Mouse (Mus musculus) c-Kit-positive CD71-positive TER-119-negative erythroid progenitor cells, embryonic 14.5 days (primary cell): ENCODE data around the gene Cobll1.
A peak's percentile ranks its signal among the peaks of the same experiment; 100 is the strongest.

Source experiments
- DNase-seq: peaks from one replicate; pipeline ENCODE4 v3.0.0-alpha.2; 2013; ENCODE audit warnings: low read depth

Cobll1 gene

DNA sequence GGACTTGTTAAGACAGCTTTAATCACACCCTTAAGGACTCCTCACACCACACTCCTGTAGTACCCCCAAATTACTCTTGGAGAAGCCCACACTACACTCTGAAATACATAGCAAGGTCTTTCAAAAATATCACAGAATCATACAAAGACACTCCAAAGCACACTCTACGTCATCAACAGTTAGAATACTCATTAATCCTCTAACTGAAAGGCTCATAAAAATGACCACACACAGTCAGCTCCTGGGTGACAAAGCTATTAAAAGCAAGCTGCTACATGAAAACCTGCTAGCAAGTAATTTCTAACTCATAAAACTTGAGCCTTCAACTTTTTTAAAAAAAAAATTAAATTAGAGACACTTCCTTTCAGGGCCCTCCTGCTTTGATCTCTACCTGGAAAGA, 91.8 kb downstream of the Cobll1 start:
- no peak for DNase-seq

GRCm38 (mm10) chr2:65145421-65146117, 93.6 kb downstream of the Cobll1 start:
- DNase-seq = no peak

DNA sequence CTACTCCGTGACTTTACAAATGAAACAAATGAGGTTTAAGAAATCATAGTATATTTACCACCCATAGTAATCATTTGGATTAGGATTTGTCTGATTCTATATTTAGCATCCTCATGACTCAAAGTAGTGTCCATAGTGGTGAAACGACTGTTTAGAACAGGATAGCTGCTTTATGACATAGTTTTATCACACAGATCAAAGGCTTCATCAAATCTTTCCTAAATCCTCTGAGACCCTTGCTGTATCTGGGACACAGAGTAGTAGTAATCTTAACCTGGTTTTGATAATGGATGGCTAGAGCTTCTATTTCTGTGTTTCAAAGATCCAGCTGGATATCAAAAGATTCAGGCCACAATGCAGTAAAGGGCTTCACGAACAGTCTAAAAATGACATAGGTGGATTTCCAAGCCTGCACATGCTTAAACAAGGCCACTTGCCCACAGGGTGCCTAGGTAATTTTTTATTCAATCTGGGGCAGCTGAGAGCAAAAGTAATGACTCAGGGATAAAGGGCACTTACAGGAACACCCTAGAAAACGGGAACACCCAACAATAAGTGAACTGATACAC, 98.0 kb downstream of the Cobll1 start:
- no peak for DNase-seq

DNA sequence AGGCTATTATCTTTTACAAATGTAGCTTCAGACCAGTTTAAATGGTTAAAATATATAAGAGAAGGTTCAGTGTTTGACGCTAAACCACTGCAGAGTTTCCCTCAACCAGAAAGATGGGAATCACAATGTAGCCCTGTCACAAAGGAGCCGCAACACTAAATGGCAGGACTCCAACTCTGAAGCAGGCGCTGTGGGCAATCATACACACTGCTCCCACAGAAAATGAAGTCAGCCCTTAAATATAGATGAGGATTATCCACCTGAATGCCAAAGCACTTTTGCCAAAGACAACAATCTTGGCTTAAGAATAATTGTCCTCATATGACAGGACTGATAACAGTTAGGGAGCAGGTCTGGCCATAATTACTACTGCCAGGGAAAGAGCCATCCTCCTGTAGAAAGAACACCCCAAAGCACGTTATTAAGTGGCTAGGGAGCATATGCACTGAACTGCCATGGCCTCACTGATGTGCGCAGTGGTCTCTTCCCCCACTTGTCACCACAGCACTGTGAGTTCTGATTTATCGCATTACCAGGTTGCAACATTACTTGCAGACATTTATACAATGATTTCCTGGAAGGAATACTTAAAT, 98.8 kb downstream of the Cobll1 start:
- no peak for DNase-seq

- DNase-seq = no peak
Measured at GRCm38 (mm10) chr2:65139606-65140329, 99.4 kb downstream of the Cobll1 start.

DNA sequence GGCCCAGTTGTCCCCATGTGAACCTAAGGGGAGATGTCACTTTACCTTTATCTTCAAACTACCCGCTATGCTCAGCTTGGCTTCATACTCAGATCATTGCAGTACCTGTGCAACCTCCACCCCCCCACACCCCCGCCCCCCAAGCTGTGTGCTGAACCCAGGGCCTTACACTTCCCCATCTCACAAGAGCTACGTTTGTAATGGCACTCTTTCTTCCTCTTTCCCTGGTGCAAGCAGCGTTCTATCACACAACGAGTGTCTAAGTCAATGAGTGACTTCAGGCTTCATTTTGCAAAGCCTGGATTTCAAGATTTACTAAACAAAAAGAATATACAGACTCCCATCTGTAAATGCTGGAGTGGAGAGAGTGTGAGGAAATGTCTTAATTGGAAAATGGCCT, 100.2 kb downstream of the Cobll1 start:
- no peak for DNase-seq

DNA sequence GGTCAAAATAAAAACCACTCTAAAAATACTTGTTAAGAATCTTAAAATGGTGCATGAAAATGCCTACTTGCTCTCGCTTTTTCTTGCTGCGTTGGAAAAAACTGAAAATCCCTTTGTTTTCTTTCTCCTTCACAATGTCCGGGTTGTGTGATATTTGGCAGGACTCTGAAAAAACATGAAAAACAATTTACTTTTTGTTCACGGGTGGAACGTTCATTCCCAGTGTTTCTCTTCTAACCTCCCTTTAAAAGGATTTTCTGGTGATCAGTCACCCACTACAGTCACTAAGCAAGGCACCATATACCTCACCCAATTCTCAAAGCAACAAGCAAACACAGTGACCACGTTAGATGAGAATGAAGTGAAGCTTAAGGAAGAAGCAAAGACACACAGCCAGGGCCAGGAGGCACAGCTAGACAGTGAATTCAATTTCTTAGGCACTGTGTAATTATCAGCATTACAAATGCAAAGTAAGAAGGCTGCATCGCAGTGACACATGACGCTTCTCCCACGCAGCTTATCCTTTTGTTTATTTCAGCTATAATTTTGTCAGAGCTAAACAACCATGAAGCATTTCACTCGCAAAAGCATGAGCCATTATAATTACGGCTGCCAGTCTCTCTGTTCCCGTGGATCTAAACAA, 112.9 kb downstream of the Cobll1 start:
- DNase-seq = no peak

- no peak for DNase-seq
Measured at GRCm38 (mm10) chr2:65123702-65124101, 115.5 kb downstream of the Cobll1 start.

- peak; percentile 8 for DNase-seq
Measured at GRCm38 (mm10) chr2:65121435-65121834, 117.8 kb downstream of the Cobll1 start.

DNA sequence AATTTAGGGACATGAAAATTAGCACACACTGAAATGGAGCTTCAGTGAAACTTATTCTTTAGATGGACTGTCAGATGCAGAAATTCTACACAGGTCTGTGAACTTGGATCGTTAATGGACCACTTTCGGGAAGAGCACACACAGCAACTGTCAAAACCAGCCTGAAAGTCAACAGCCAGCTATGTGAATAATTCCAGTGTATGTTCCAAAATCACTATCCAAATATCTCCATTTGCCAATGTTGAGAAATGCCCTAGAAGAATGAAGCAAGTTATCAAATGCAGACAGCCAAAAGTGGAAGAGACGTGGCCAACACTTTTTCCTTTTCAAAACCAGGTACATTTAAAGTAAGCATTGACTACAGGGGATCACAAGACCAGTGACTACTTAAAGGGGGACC, 118.2 kb downstream of the Cobll1 start:
- DNase-seq = no peak

- no peak for DNase-seq
Measured at GRCm38 (mm10) chr2:65120112-65120511, 119.1 kb downstream of the Cobll1 start.

GRCm38 (mm10) chr2:65119667-65120066, 119.5 kb downstream of the Cobll1 start:
- DNase-seq = no peak

DNA sequence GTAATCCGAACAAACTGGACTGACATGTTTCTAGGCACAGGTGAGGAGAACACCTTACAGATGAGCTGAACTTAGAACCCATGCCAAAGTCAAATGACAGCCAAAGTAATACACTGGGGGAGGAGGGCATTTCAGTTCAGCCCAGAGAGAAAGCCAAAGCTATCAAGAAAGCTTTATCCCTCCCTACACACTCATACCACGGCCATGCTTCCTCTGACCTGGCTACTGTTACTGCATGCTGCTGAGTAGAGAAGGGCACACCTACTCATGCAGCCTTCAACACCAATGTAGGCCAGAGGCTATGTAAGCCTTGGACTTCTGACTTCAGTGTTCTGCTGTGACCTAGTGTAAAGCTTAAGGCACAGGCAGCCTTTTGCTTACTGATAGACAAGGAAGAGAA, 120.1 kb downstream of the Cobll1 start:
- DNase-seq = no peak

DNA sequence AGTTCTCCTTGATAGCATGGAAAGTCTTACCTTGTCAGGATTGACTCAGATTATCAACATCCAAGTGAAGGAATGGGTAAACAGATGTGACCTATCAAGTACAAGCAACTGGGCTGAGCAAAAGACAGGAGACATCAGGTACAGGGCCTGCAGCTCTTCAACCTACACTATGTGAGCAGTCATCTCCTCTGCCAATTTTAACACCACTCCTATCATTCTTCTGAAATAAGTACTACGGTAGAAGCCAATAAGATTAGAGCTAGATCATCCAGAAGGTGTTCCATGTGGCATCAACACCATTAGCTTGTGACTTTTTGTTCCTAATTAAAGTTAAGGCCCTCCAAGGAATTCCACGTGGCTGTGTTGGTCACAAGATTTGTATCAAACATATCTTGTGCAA, 121.3 kb downstream of the Cobll1 start:
- no peak for DNase-seq

GRCm38 (mm10) chr2:65116428-65117125, 122.6 kb downstream of the Cobll1 start:
- DNase-seq = no peak

DNA sequence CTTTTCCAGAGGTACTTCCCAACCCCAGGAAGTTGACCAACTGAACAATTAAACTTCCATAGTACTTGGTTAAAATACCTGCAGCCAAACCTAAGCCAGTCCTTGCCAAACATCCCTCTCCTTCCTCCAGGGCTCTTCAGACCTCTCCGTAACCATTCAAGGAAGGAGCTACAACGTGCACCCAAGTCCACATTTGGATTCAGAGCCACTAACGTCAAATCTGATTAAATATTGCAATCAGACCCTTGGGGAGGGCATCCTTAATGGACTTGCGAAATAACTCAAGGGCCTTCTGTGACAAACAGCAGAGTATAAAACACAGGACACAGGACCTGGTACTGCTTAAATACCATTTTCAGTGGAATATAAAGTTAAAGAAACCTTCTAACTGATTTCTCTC, 126.0 kb downstream of the Cobll1 start:
- no peak for DNase-seq

DNA sequence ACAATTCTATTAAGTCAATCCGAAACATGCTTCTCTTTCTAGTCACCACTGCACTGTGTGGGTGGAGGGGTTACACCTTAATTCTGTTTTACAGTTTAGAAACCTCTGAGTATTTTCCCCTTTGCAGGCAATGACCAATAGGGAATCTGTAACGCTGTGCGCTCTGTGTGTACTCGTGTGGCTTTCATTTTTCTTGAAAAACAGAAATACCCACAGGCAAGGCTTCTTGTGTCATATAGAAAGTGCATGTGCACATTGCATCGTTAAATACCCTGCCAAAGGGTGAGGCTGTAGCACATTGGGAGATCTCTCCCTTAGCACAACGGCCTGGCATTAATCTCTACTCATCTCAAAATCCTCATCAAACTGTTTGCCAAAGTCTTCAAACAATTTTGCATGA, 134.6 kb downstream of the Cobll1 start:
- no peak for DNase-seq

- no peak for DNase-seq
Measured at GRCm38 (mm10) chr2:65103801-65104200, 135.4 kb downstream of the Cobll1 start.

- no peak for DNase-seq
Measured at GRCm38 (mm10) chr2:65101388-65101787, 137.8 kb downstream of the Cobll1 start.

GRCm38 (mm10) chr2:65100001-65100400, 139.2 kb downstream of the Cobll1 start:
- no peak for DNase-seq

DNA sequence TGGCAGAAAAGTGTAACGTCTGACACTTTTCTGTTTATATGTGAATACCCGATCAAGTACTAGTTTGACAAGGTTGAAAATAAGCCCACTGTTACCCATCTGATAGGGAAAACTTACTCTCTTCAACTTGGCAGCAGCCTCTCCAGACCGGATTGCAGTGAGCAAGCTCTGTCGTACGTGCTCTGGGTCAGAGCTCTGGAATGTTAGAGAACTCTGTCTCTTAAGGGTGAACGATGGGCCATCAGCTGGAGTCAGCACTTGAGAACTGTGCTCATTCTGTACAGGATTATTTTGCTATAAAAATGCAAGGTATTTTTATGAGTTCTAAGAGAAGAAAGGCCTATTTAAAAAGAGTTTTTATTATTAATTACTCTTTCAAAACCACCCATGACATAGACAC, 143.6 kb downstream of the Cobll1 start:
- DNase-seq = no peak

DNA sequence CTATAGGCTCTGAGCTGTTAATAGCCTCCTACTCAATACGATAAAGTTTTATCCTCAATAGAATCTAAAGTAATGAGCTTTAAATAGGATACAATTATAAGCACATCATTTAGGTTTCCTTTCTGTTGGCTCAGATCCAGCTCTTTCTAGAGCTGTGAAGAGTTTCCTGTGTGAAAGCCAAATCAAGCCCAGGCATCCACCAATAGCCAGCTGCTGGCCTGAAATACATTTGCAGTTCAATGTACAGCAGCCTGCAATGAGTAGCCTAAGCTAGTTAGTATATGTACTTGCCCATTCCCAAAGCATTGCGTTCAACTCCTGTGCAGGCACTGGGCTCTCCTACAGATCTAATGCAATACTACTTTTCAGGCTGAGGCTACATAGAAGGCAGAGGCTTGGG, 145.2 kb downstream of the Cobll1 start:
- DNase-seq = no peak
